Mouse (Mus musculus) liver, adult (tissue): Measurements from ENCODE around the gene Zfp92.

Experiments used
- GATA4 ChIP-seq: IDR thresholded peaks from 2 replicates; pipeline ENCODE4 v1.6.1; 2014; ENCODE audit warnings: mild to moderate bottlenecking, low read length; ENCODE audit not compliant: insufficient replicate concordance

The Zfp92 gene

DNA sequence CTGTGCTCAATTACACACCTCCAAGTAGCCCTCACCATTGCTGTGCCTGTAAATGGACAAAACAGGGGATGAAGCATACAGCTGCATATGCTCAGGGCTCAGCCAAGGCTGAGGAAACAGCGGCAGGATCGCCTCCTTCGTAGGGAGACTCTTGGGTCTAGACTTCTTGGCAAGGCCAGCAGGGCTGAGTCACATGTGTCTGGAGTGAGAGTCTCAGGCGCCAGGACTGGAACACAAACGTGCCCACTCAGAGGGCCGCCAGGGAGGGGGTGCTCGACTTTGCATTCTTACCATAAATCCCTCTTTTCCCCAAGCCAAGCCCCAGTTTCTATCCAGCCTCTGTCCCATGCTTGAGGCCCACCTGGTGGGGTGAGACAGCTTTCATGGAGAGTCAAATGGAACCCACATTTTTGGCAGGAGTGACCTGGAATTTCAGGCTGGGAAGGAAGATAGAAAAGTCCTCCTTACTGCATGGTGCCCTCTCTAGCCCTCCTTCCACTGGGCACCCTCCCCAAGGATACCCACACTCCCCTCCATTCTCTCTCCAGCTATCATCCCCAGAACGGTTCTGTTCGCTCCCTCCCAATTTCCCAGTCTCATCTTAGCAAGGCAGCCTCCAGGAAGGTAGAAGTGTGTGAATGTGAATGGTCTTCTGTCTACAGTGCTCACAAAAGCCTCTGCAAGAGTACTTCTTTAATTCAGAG lies 54.7 kb downstream of the Zfp92 start:
- no peak for TF ChIP-seq GATA4

GRCm38 (mm10) chrX:73467446-73468241 lies 56.7 kb downstream of the Zfp92 start:
- TF ChIP-seq GATA4: no peak

GRCm38 (mm10) chrX:73468330-73468729 lies 57.4 kb downstream of the Zfp92 start:
- TF ChIP-seq GATA4: no peak

GRCm38 (mm10) chrX:73468752-73469151 lies 57.9 kb downstream of the Zfp92 start:
- TF ChIP-seq GATA4: no peak

- no peak for TF ChIP-seq GATA4
Measured at GRCm38 (mm10) chrX:73471764-73472163, 60.9 kb downstream of the Zfp92 start.

GRCm38 (mm10) chrX:73474340-73475165 lies 63.7 kb downstream of the Zfp92 start:
- TF ChIP-seq GATA4: no peak

DNA sequence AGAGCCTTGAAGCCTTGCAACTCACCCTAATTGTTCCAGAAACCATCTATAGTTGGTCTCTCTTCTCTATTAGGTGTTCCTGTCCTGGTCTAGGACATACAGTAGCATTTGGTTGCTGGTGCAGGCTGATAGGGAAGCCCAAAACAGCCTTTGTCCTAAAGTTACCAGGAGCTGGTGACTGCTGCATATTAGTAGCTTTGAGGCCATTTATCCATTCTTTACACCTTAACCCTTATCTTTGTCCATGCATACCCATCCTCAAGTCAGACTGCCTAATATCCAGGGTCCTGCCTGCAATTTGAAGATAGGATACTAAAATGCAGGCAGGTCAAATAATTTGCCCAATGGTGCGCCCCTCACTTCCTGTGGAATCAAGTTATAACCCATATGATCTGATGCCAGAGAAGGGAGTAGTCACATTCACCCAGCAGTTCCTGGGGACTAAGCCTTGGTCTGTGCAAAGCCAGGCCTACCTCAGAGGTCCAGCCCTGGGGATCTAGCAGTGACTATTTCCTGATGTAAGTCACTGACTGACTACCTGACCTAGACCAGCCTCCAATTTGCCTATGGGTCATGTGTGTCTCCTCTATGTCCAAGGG lies 64.9 kb downstream of the Zfp92 start:
- no peak for TF ChIP-seq GATA4

GRCm38 (mm10) chrX:73476621-73477020 lies 65.7 kb downstream of the Zfp92 start:
- peak; percentile 75; the same call in 1 of the 2 replicates for TF ChIP-seq GATA4

DNA sequence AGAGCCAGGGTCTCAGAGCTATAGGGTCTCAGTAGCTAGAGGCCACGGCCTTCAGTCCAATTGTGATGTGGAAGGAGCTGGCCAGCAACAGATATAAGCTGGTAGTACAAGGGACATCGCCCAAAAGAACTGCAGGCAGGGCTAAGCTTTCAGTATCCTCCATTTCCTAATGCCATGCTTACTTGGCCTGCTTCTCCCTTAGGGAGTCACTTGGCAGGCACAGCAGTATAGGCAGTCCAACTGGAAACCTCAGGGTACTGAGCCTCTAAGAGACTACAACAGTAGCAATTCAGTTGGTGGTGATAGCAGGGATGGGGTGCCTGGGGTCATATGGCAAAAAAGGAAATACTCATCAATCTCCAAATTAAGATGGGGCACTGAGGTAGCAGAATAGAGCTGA lies 66.6 kb downstream of the Zfp92 start:
- TF ChIP-seq GATA4: no peak
